Mouse (Mus musculus): Measurements from ENCODE around the gene 4921539E11Rik. TPM values are rescaled to one million over a fixed set of nuclear protein-coding genes. Genes with fewer than 3 reads are reported as not detected.

Gene 4921539E11Rik
- polyA plus RNA-seq, 1 experiment from 2014 or later: not detected

GRCm38 (mm10) chr4:103214498-103214924, 76.2 kb downstream of the 4921539E11Rik start:
- peak overlapping the region; percentile 79 for H3K4me2 ChIP-seq (ENCODE audit: low read depth, low read length)
- 0% methylated on average over 48 of the region's 48 CpGs for WGBS
- peak; percentile 82 for ATAC-seq
- H3K9ac ChIP-seq (ENCODE audit: low read depth, low read length): peak overlapping the region; percentile 99
- no peaks in the 10 kb centered on the region for H3K9me3 ChIP-seq (ENCODE audit: control insufficient read depth, low read length)
- peak overlapping the region; percentile 96 for H3K27ac ChIP-seq (ENCODE audit: low read length)
- no peaks in the 10 kb centered on the region for H3K27me3 ChIP-seq (replicated peaks; ENCODE audit: control insufficient read depth, insufficient read depth, low read length)
- peaks cover 7% of the 10 kb centered on the region for H3K4me1 ChIP-seq (ENCODE audit: control insufficient read depth, insufficient read depth, low read length)
- H3K4me3 ChIP-seq (ENCODE audit: low read length): peak overlapping the region; percentile 96
- H3K36me3 ChIP-seq (ENCODE audit: control insufficient read depth, insufficient read depth, low read length): no peaks in the 10 kb centered on the region

GRCm38 (mm10) chr4:103213859-103214497, 76.7 kb downstream of the 4921539E11Rik start:
- H3K27ac ChIP-seq (ENCODE audit: low read length): peak overlapping the region; percentile 96
- H3K4me3 ChIP-seq (ENCODE audit: low read length): peak overlapping the region; percentile 96
- no peak; the same call in 1 of the 2 replicates for ATAC-seq
- H3K9me3 ChIP-seq (ENCODE audit: control insufficient read depth, low read length): no peaks in the 10 kb centered on the region
- peaks cover 7% of the 10 kb centered on the region for H3K4me1 ChIP-seq (ENCODE audit: control insufficient read depth, insufficient read depth, low read length)
- H3K9ac ChIP-seq (ENCODE audit: low read depth, low read length): peak overlapping the region; percentile 99
- H3K36me3 ChIP-seq (ENCODE audit: control insufficient read depth, insufficient read depth, low read length): no peaks in the 10 kb centered on the region
- H3K27me3 ChIP-seq (replicated peaks; ENCODE audit: control insufficient read depth, insufficient read depth, low read length): no peaks in the 10 kb centered on the region
- H3K4me2 ChIP-seq (ENCODE audit: low read depth, low read length): peak overlapping the region; percentile 79
- 2% methylated on average over 30 of the region's 30 CpGs for WGBS

GRCm38 (mm10) chr4:103208553-103208952, 82.1 kb downstream of the 4921539E11Rik start:
- no peaks in the 10 kb centered on the region for H3K9me3 ChIP-seq (ENCODE audit: control insufficient read depth, low read length)
- H3K9ac ChIP-seq (ENCODE audit: low read depth, low read length): no peak overlapping the region
- H3K36me3 ChIP-seq (ENCODE audit: control insufficient read depth, insufficient read depth, low read length): peaks cover 11% of the 10 kb centered on the region
- H3K4me3 ChIP-seq (ENCODE audit: low read length): no peak overlapping the region
- no peak overlapping the region for H3K27ac ChIP-seq (ENCODE audit: low read length)
- 95% methylated on average over 1 of the region's 1 CpGs for WGBS
- peaks cover 7% of the 10 kb centered on the region for H3K4me1 ChIP-seq (ENCODE audit: control insufficient read depth, insufficient read depth, low read length)
- ATAC-seq: no peak
- H3K4me2 ChIP-seq (ENCODE audit: low read depth, low read length): no peak overlapping the region
- H3K27me3 ChIP-seq (replicated peaks; ENCODE audit: control insufficient read depth, insufficient read depth, low read length): no peaks in the 10 kb centered on the region

GRCm38 (mm10) chr4:103203646-103204045, 87.0 kb downstream of the 4921539E11Rik start:
- WGBS: 73% methylated on average over 2 of the region's 2 CpGs
- Histone ChIP-seq H3K27me3 (replicated peaks; ENCODE audit: control insufficient read depth, insufficient read depth, low read length) (no peaks in the 10 kb centered on the region), H3K27ac (ENCODE audit: low read length) (no peak overlapping the region), H3K36me3 (ENCODE audit: control insufficient read depth, insufficient read depth, low read length) (peaks cover 16% of the 10 kb centered on the region), H3K4me2 (ENCODE audit: low read depth, low read length) (no peak overlapping the region), H3K9me3 (ENCODE audit: control insufficient read depth, low read length) (no peaks in the 10 kb centered on the region), H3K9ac (ENCODE audit: low read depth, low read length) (no peak overlapping the region), H3K4me3 (ENCODE audit: low read length) (no peak overlapping the region), H3K4me1 (ENCODE audit: control insufficient read depth, insufficient read depth, low read length) (no peaks in the 10 kb centered on the region)
- no peak for ATAC-seq

GRCm38 (mm10) chr4:103200046-103200445, 90.6 kb downstream of the 4921539E11Rik start:
- no peak overlapping the region for H3K4me2 ChIP-seq (ENCODE audit: low read depth, low read length)
- H3K36me3 ChIP-seq (ENCODE audit: control insufficient read depth, insufficient read depth, low read length): 0 out of 2 replicates have a peak, but pooled peaks cover 5% of the 10 kb centered on the region
- no peak overlapping the region for H3K9ac ChIP-seq (ENCODE audit: low read depth, low read length)
- no peaks in the 10 kb centered on the region for H3K27me3 ChIP-seq (replicated peaks; ENCODE audit: control insufficient read depth, insufficient read depth, low read length)
- 96% methylated on average over 1 of the region's 1 CpGs for WGBS
- H3K27ac ChIP-seq (ENCODE audit: low read length): no peak overlapping the region
- no peak for ATAC-seq
- H3K4me3 ChIP-seq (ENCODE audit: low read length): no peak overlapping the region
- H3K9me3 ChIP-seq (ENCODE audit: control insufficient read depth, low read length): no peaks in the 10 kb centered on the region
- H3K4me1 ChIP-seq (ENCODE audit: control insufficient read depth, insufficient read depth, low read length): no peaks in the 10 kb centered on the region

GRCm38 (mm10) chr4:103199086-103199485, 91.6 kb downstream of the 4921539E11Rik start:
- Histone ChIP-seq H3K9me3 (ENCODE audit: control insufficient read depth, low read length) (no peaks in the 10 kb centered on the region), H3K27me3 (replicated peaks; ENCODE audit: control insufficient read depth, insufficient read depth, low read length) (no peaks in the 10 kb centered on the region), H3K27ac (ENCODE audit: low read length) (no peak overlapping the region), H3K4me1 (ENCODE audit: control insufficient read depth, insufficient read depth, low read length) (no peaks in the 10 kb centered on the region), H3K4me3 (ENCODE audit: low read length) (no peak overlapping the region), H3K4me2 (ENCODE audit: low read depth, low read length) (no peak overlapping the region), H3K36me3 (ENCODE audit: control insufficient read depth, insufficient read depth, low read length) (0 out of 2 replicates have a peak, but pooled peaks cover 5% of the 10 kb centered on the region), H3K9ac (ENCODE audit: low read depth, low read length) (no peak overlapping the region)
- no peak for ATAC-seq
- WGBS: 56% methylated on average over 4 of the region's 4 CpGs

GRCm38 (mm10) chr4:103197401-103197800, 93.3 kb downstream of the 4921539E11Rik start:
- Histone ChIP-seq H3K9me3 (ENCODE audit: control insufficient read depth, low read length) (peaks cover 1% of the 10 kb centered on the region), H3K4me1 (ENCODE audit: control insufficient read depth, insufficient read depth, low read length) (no peaks in the 10 kb centered on the region), H3K4me2 (ENCODE audit: low read depth, low read length) (no peak overlapping the region), H3K27me3 (replicated peaks; ENCODE audit: control insufficient read depth, insufficient read depth, low read length) (no peaks in the 10 kb centered on the region), H3K27ac (ENCODE audit: low read length) (no peak overlapping the region), H3K9ac (ENCODE audit: low read depth, low read length) (no peak overlapping the region), H3K4me3 (ENCODE audit: low read length) (no peak overlapping the region), H3K36me3 (ENCODE audit: control insufficient read depth, insufficient read depth, low read length) (peaks cover 8% of the 10 kb centered on the region; the same call in 1 of the 2 replicates)
- WGBS: 89% methylated on average over 8 of the region's 8 CpGs
- no peak for ATAC-seq

GRCm38 (mm10) chr4:103192421-103192820, 98.2 kb downstream of the 4921539E11Rik start:
- H3K27ac ChIP-seq (ENCODE audit: low read length): no peak overlapping the region
- no peak overlapping the region for H3K9ac ChIP-seq (ENCODE audit: low read depth, low read length)
- H3K4me3 ChIP-seq (ENCODE audit: low read length): no peak overlapping the region
- peaks cover 8% of the 10 kb centered on the region; the same call in 1 of the 2 replicates for H3K36me3 ChIP-seq (ENCODE audit: control insufficient read depth, insufficient read depth, low read length)
- no peak overlapping the region for H3K4me2 ChIP-seq (ENCODE audit: low read depth, low read length)
- H3K27me3 ChIP-seq (replicated peaks; ENCODE audit: control insufficient read depth, insufficient read depth, low read length): no peaks in the 10 kb centered on the region
- no peaks in the 10 kb centered on the region for H3K4me1 ChIP-seq (ENCODE audit: control insufficient read depth, insufficient read depth, low read length)
- ATAC-seq: no peak
- H3K9me3 ChIP-seq (ENCODE audit: control insufficient read depth, low read length): peaks cover 3% of the 10 kb centered on the region
- 98% methylated on average over 2 of the region's 2 CpGs for WGBS

DNA sequence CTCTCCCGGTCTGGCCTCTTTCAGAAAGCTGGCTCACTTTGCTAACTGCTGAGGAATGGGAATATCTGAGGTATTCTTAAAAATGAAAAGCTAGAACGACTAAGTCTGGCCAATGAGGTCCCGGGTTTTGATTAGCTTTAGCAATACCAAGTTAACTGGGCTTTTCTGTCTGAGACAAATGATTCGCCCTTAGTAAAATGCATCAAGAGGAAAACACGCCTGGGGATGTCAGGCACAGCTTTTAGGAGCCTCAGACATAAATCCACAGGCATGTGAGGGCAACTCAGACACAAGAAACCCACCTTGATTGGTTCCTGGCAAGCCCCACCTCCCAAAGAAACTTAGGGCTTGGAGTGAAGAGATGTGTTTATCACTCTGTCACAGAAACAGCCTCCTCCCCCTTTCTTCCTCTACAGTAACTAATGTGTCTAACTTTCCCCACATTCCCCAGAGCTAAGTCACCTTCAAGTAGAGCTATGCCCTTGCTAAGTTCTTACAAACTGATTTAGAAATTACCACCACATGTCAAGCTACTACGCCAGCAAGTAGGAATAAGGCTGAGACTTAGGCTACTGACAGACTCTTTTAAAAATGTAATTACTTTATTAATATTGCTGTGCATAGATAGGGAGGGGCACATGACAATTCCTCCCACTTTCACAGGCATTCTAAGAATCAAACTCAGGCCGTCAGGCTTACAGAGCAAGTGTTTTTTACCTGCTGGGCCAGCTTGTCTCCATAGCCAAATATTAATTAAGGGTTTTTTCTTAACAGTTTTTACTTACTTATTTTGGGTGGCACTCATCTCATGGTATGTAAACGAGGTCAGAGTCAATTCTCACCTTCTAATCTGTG, 101.7 kb downstream of the 4921539E11Rik start:
- H3K36me3 ChIP-seq (ENCODE audit: control insufficient read depth, insufficient read depth, low read length): peaks cover 8% of the 10 kb centered on the region; the same call in 1 of the 2 replicates
- no peak overlapping the region for H3K27ac ChIP-seq (ENCODE audit: low read length)
- H3K9me3 ChIP-seq (ENCODE audit: control insufficient read depth, low read length): peaks cover 3% of the 10 kb centered on the region
- H3K4me2 ChIP-seq (ENCODE audit: low read depth, low read length): no peak overlapping the region
- no peaks in the 10 kb centered on the region for H3K4me1 ChIP-seq (ENCODE audit: control insufficient read depth, insufficient read depth, low read length)
- 83% methylated on average over 8 of the region's 8 CpGs for WGBS
- H3K9ac ChIP-seq (ENCODE audit: low read depth, low read length): no peak overlapping the region
- H3K4me3 ChIP-seq (ENCODE audit: low read length): no peak overlapping the region
- no peaks in the 10 kb centered on the region for H3K27me3 ChIP-seq (replicated peaks; ENCODE audit: control insufficient read depth, insufficient read depth, low read length)
- no peak for ATAC-seq

All from intestine, embryonic 16.5 days (tissue).